Mouse (Mus musculus) retina, adult 2 months (tissue): ENCODE results near the gene Cyp4f13.

Experiments
- DNase-seq: peaks from one replicate; pipeline ENCODE4 v3.0.0-alpha.2; 2012; ENCODE audit warnings: low read depth, low spot score

Cyp4f13 gene

DNA sequence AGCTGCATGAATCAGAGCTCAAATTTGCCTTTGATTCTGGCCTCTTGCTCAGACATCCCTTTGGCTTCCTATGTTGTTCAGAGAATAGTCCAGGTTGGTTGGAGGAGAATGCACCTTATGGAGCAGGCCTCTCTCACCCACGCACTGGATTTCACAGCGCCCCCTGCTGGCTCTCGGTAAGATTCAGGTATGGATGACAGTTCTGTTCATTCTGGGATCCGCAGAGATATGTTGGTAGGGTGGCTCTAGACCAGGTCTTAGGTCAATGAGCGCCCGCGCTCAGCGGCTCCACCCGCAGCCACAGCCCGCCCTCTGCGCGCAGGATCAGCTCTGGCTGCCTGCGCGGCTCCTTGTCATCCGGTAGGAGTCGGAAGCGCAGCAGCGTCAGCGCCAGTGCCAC is 42.0 kb downstream of the Cyp4f13 start:
- peak; percentile 48 for DNase-seq

DNA sequence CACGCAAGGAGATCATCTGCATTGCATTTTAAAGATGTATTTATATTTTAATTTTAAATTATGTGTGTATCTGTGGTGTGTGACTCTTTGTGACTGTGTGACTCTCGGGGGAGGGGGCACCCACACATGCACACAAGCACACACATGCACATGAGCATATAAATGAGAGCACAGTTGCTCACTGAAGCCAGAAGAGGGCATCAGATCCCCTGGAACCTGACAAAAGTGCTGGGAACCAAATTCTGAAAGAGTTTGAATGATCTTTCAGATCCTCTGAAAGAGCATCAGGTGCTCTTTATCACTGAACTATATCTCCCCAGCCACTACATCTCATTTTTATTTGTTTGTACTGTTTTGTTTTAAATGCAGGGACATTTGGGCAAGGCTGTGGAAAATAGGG is 42.8 kb downstream of the Cyp4f13 start:
- no peak for DNase-seq

DNA sequence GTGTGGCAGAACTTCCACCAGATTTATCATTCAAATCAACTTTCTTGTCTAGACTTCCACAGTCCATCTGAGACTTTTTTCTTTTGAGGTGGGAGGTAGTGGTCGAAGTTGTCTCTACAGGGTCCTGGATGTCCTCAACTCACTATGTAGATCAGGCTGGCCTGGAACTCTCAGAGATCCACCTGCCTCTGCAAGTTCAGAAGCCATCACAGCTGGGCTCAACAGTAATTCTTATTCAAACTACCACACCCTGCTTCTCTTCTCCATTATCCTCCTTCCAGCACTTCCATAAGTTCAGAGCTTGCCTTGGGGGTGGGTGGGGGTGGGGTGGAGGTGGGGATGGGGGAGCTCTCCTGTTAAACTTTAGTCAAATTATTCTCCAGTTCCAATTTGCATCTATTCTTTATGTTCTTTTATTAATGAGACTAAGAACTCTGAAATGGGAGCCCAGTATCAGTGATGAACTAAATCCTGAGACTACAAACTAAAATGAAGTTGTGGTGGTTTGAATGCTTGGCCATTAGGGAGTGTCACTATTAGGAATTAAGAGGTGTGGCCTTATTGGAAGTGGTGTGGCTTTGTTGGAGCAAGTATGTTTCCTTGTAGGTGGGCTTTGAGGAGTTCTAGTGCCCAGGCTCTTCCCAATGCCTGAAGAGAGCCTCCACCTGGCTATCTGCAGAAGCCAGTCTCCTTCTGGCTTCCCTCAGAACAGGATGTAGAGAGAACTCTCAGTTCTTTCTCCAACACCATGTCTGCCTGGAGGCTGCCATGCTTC is 45.3 kb downstream of the Cyp4f13 start:
- no peak for DNase-seq

DNA sequence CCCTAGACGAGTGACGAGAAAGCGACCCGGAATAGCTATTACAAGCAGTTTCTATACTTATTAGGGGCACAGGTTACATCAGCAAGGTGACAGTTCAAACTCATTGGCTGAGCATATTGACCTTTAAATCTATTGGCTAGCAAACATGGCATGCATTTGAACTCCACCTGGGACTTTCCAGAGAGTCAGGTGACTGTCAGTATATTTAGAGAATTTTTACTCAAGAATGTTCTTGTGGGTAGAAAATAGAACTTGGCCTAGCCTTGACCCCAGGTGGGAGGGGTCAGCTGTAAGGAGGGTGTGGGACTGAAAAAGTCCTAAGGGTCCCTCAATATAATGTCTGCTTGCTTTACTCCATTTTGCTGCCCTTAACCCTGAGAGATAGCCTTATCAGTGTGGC is 51.8 kb downstream of the Cyp4f13 start:
- DNase-seq: no peak

DNA sequence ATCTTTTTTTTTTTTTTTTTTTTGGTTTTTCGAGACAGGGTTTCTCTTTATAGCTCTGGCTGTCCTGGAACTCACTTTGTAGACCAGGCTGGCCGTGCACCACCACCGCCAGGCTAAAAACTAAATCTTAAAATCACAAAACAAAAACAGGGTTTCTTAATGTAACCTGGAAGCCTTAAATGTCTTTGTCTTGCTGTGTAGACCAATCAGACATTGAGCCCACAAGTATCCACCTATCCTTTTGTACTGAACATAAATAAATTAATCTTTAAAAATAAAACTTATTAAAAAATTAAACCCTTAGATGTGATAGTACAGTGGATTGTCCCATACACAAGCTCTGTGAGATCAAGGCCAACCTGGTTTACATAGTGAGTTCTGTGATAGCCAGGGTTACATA is 53.3 kb downstream of the Cyp4f13 start:
- DNase-seq: no peak

DNA sequence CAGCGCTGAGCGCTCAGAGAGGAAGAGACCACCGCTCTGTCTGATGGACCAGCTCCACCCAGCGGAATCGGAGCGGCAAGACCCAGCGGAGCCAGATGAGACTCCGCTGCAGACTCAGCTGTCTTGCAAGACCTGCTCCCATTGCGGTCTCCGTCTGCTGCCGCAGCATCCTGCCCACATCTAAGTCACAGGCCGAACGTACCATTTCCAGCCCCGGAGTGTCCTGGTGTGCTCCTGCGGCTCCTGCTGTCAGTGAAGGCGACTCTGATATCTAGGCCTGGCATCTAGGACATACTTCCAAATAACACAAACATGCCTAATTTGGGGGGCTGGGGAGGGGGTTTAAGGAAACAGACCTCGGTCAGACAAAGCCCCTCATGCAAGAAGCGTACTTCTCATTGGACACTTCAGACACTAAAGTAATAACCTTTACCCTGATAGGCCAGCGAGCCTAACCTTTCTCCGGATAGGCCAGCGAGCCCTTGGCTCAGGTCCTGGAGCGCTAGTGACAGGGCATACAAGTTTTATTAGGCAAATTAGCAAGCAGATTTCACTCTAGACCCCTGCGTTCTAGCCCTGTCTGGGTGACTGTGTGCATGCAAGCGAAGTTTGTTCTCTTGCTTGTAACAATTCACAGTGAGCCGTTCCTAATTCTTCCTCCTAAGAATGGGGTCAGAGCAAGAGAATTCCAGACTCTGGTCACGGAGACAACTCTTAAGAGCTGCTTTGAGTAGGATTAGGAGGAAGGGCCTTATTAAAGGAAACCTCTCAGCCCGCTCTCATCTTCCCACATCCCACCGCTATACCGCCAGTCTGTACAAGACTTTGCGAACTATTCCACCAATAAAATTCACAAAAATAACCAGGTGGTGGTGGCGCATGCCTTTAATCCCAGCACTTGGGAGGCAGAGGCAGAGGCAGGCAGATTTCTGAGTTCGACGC is 55.7 kb downstream of the Cyp4f13 start, which contains the start of gene Zfp870:
TSS of gene Zfp870 (minus strand) at position 404 of the 942 bp plus-strand sequence.
- peak; percentile 83 for DNase-seq

DNA sequence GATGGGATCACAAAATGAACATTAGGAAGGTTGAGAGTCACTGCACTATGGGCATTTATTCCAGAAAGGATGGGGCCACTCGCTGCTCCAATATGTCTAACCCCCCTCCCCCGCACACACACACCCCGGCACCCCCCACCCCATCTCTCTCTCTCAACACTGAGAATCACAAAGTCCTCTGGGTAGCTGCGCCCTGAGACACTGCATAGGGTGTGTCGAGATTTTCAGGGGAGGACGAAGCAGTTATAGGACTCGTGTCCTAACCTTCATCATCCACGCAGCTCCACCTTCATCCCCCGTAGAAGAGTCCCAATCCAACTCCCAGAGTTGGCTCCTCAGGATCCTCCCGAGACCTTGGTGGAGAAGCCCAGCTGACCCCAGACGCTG is 56.4 kb downstream of the Cyp4f13 start:
- DNase-seq: no peak

DNA sequence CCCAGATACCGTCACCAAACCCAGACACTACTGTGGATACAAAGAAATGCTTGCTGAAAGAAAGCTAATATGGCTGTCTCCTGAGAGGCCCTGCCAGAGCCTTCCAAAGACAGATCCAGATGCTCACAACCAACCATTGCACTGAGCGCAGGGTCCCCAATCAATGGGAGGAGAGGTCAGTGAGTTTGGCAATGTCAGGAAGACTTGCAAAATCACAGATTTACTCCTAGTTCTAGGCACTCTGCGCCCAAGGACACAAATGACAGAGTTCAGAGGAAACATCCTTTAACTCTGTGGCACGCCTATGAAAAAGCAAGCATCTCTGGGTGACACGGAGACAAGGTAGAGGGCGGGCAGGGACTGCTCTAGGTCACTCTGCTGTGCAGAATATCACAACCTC is 57.6 kb downstream of the Cyp4f13 start:
- DNase-seq: no peak

DNA sequence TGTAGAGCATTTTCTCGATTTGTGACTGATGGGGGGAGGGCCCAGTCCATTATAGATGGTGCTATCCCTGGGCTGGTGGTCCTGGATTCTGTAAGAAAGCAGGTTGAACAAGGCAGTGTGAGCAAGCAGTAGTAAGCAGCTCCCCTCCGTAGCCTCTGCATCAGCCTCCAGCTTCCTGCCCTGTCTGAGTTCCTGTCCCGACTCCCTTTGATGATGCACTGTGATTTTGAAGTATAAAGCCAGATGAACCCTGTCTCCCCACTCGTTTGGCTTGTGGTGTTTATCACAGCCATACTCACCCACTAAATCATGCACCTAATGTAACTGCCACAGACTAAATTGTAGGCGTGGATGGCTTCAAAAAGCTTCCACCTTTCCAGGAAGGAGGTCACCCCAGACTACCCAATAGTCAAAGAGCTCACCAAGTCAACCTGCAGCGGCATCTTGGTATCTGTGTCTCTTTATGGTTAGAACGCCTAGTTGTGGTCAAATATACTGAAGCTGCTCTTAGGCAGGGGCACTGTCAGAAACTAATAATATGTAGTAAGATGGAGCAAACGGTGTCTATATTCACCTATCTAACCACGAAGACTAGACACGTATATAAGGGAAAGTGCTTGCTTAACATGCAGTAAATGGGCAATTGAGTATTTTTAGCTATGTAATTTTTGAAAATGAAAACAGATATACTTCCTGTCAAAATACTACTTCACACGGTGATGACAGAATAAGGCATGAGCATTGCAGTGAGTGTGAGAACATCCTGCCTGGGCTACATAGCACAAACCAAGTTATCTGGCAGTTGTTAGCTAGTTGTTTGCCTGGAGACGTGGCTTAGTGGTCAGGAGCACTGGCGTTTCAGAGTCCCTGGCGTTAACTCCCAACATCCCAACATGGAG is 66.6 kb downstream of the Cyp4f13 start:
- no peak for DNase-seq

DNA sequence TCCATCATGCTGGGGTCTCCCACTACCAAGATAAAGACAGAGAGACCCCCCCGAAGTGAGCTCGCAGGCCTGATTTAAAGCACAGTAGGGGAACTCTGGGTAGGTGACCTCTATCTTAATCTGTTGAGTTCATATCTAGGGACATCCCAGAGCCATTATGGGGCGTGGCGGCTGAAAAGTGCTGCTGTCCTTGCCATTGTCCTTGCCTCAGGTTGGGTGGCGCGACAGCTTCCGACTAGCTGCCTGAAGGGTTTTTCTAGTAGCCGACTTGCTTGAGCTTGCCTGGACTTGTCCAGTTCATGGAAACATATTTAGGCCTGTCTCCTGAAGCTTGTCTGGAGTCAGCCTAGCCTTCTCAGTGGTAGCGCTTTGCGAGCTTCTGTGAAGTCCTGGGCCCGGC is 68.4 kb downstream of the Cyp4f13 start:
- no peak for DNase-seq

DNA sequence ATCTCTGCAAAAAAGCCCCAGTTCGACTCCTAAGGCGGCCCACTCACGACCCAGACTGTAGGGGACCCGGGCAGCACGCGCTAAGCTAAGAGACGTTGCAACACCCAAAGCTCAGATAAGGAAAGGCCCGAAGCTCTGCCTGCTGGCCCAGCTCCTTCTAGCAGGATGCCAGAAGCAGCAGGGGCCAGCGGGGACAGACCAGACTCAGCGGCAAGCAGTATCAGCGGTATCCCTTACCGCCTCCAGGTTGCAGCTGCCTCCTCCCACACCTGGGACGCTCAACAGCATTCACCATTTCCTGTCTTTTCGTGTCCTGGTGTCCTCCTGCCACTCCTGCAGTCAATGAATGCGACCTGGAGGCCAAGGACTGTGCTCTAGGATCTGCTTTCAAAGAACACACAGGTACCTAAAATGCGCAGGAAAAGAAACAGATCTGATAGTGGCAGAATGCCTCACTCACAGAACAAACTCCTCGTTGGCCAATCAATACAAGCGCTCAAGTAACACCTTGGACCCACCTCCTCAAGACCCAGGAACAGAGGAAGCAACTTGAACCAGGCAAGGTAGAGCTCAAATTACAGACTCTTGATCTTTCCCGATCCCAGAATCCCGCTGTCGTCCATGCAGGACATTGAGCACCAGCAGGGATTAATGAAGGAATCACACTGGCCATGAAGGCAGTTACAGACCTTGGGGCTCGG is 69.6 kb downstream of the Cyp4f13 start:
- DNase-seq: no peak
